Mouse (Mus musculus) cerebellum, postnatal 4 days (tissue): ENCODE data around the gene Odc1.

ENCODE experiments used
- DNase-seq, 2 experiments: peaks; one replicate each; pipeline ENCODE4 v3.0.0; 2022; ENCODE audit warnings: low spot score in 2 of 2, mixed read lengths in 1 of 2

Gene Odc1

GRCm38 (mm10) chr12:17588436-17588835, 43.8 kb downstream of the Odc1 start:
- peak in 1 of 2 experiments; percentile 12 for DNase-seq

- DNase-seq, result no peak
These were observed 44.5 kb downstream of the Odc1 start for GRCm38 (mm10) chr12:17588906-17589612.

GRCm38 (mm10) chr12:17591249-17591648, 46.7 kb downstream of the Odc1 start:
- no peak for DNase-seq

- DNase-seq, result no peak
These were observed 49.4 kb downstream of the Odc1 start for GRCm38 (mm10) chr12:17593956-17594355.

- peak in 1 of 2 experiments; percentile 14 for DNase-seq
These were observed 50.1 kb downstream of the Odc1 start for GRCm38 (mm10) chr12:17594701-17595100.

- no peak for DNase-seq
These were observed 50.6 kb downstream of the Odc1 start for GRCm38 (mm10) chr12:17595166-17595565.
